Comparison of ENCODE assay signal across 32 mouse cellular contexts in genomic region chr13:54152911-54153310, GRCm38 (mm10). TPM values are rescaled to one million over a fixed set of nuclear protein-coding genes. Genes with fewer than 3 reads are reported as not detected.
DNase-seq lines count a peak whose midpoint lies in the region; ATAC-seq and TF ChIP-seq lines count a peak whose summit lies in the region.
"Had no signal": no experiment of that assay in that cellular context is flagged by ENCODE, and none has a peak within 500 bp of the region (broad histone marks: within the 10 kb centered on the region; RNA-seq: fewer than 3 reads in every experiment).

No protein-coding gene starts in this region.

- TF ChIP-seq EP300 in ES-Bruce4 (IDR thresholded peaks at IDR 0.05; ENCODE audit: insufficient read depth, low read depth, low read length): no peak
- no peak for TF ChIP-seq EP300 in stomach, postnatal 0 days (optimal IDR thresholded peaks at IDR 0.05)

- H3K9ac ChIP-seq in hindbrain, embryonic 14.5 days: no peak overlapping the region
- H3K9ac ChIP-seq in hindbrain, embryonic 11.5 days (ENCODE audit: low read depth, low read length): no peak overlapping the region
- no peak overlapping the region for H3K9ac ChIP-seq in ES-Bruce4 (ENCODE audit: low read depth, poor library complexity, severe bottlenecking)
- H3K9ac ChIP-seq in intestine, embryonic 15.5 days: no peak overlapping the region
- H3K9ac ChIP-seq in stomach, postnatal 0 days (ENCODE audit: low read length): no peak overlapping the region
- H3K9ac ChIP-seq: embryonic facial prominence, embryonic 13.5 days; forebrain, embryonic 12.5 days; heart, embryonic 15.5 days; hindbrain, embryonic 15.5 days; liver, embryonic 12.5 days; liver, postnatal 0 days; midbrain, embryonic 12.5 days had no signal

- H3K4me1 ChIP-seq in hindbrain, embryonic 14.5 days (replicated peaks; ENCODE audit: control insufficient read depth, insufficient read depth, low read length): no peaks in the 10 kb centered on the region
- H3K4me1 ChIP-seq in hindbrain, embryonic 11.5 days (replicated peaks; ENCODE audit: control insufficient read depth, insufficient read depth, low read length): no peaks in the 10 kb centered on the region
- H3K4me1 ChIP-seq in ES-Bruce4 (ENCODE audit: control insufficient read depth, insufficient read depth, low read length): peaks cover 2% of the 10 kb centered on the region
- H3K4me1 ChIP-seq in intestine, embryonic 15.5 days (replicated peaks): no peaks in the 10 kb centered on the region
- H3K4me1 ChIP-seq in stomach, postnatal 0 days (replicated peaks; ENCODE audit: control insufficient read depth, insufficient read depth): no peaks in the 10 kb centered on the region
- H3K4me1 ChIP-seq: hindbrain, embryonic 15.5 days; midbrain, embryonic 12.5 days had no signal

- no peak for TF ChIP-seq POLR2A in ES-Bruce4 (IDR thresholded peaks at IDR 0.05; ENCODE audit: insufficient read depth, low read length)

- 55% methylated on average over 7 of the region's 7 CpGs for WGBS in hindbrain, embryonic 14.5 days
- 60% methylated on average over 7 of the region's 7 CpGs for WGBS in hindbrain, embryonic 11.5 days
- WGBS in intestine, embryonic 15.5 days: 55% methylated on average over 7 of the region's 7 CpGs
- 52% methylated on average over 7 of the region's 7 CpGs for WGBS in stomach, postnatal 0 days

- H3K9me3 ChIP-seq in hindbrain, embryonic 14.5 days (ENCODE audit: control insufficient read depth, low read length): no peaks in the 10 kb centered on the region
- no peaks in the 10 kb centered on the region for H3K9me3 ChIP-seq in hindbrain, embryonic 11.5 days (ENCODE audit: control insufficient read depth, low read length)
- no peaks in the 10 kb centered on the region for H3K9me3 ChIP-seq in ES-Bruce4 (replicated peaks; ENCODE audit: control insufficient read depth, insufficient read depth, low read length, poor library complexity, severe bottlenecking)
- no peaks in the 10 kb centered on the region for H3K9me3 ChIP-seq in intestine, embryonic 15.5 days
- no peaks in the 10 kb centered on the region for H3K9me3 ChIP-seq in stomach, postnatal 0 days (ENCODE audit: control insufficient read depth, low read length)
- H3K9me3 ChIP-seq: embryonic facial prominence, embryonic 13.5 days; forebrain, embryonic 12.5 days; heart, embryonic 10.5 days; heart, embryonic 15.5 days; hindbrain, embryonic 15.5 days; liver, embryonic 12.5 days; midbrain, embryonic 12.5 days had no signal

- H3K27ac ChIP-seq in hindbrain, embryonic 14.5 days: no peak overlapping the region
- no peak overlapping the region for H3K27ac ChIP-seq in hindbrain, embryonic 11.5 days (ENCODE audit: low read depth, low read length)
- H3K27ac ChIP-seq in ES-Bruce4 (ENCODE audit: insufficient read depth, low read length): no peak overlapping the region
- H3K27ac ChIP-seq in intestine, embryonic 15.5 days: no peak overlapping the region
- H3K27ac ChIP-seq in stomach, postnatal 0 days (replicated peaks): no peak overlapping the region
- H3K27ac ChIP-seq: embryonic facial prominence, embryonic 13.5 days; forebrain, embryonic 12.5 days; heart, embryonic 10.5 days; heart, embryonic 15.5 days; hindbrain, embryonic 15.5 days; layer of hippocampus, adult 2 months; liver, embryonic 12.5 days; midbrain, embryonic 12.5 days had no signal

- no peak for TF ChIP-seq CTCF in ES-Bruce4 (IDR thresholded peaks at IDR 0.05; ENCODE audit: low read depth, low read length)
- no peak for TF ChIP-seq CTCF in stomach, postnatal 0 days (IDR thresholded peaks at IDR 0.05; ENCODE audit: low read depth)

- no peak overlapping the region for H3K4me3 ChIP-seq in hindbrain, embryonic 14.5 days (replicated peaks; ENCODE audit: low read length)
- H3K4me3 ChIP-seq in hindbrain, embryonic 11.5 days (ENCODE audit: low read depth, low read length): no peak overlapping the region
- peak overlapping the region; percentile 55 for H3K4me3 ChIP-seq in ES-Bruce4 (ENCODE audit: low read depth, low read length)
- no peak overlapping the region for H3K4me3 ChIP-seq in intestine, embryonic 15.5 days (replicated peaks)
- no peak overlapping the region for H3K4me3 ChIP-seq in stomach, postnatal 0 days (ENCODE audit: low read depth, low read length)
- H3K4me3 ChIP-seq: embryonic facial prominence, embryonic 13.5 days; erythroblast, embryonic 14.5 days; forebrain, embryonic 12.5 days; heart, embryonic 10.5 days; heart, embryonic 15.5 days; hindbrain, embryonic 15.5 days; layer of hippocampus, adult 2 months; liver, embryonic 12.5 days; midbrain, embryonic 12.5 days had no signal

- no peaks in the 10 kb centered on the region for H3K36me3 ChIP-seq in hindbrain, embryonic 14.5 days (replicated peaks; ENCODE audit: control insufficient read depth, insufficient read depth)
- H3K36me3 ChIP-seq in hindbrain, embryonic 11.5 days (ENCODE audit: control insufficient read depth, insufficient read depth, low read length): no peaks in the 10 kb centered on the region
- no peaks in the 10 kb centered on the region for H3K36me3 ChIP-seq in ES-Bruce4 (ENCODE audit: control insufficient read depth, insufficient read depth, low read length, poor library complexity, severe bottlenecking)
- H3K36me3 ChIP-seq in intestine, embryonic 15.5 days: no peaks in the 10 kb centered on the region
- no peaks in the 10 kb centered on the region for H3K36me3 ChIP-seq in stomach, postnatal 0 days (ENCODE audit: control insufficient read depth, insufficient read depth, low read length)
- H3K36me3 ChIP-seq: embryonic facial prominence, embryonic 13.5 days; forebrain, embryonic 12.5 days; heart, embryonic 10.5 days; heart, embryonic 15.5 days; hindbrain, embryonic 15.5 days; liver, embryonic 12.5 days; midbrain, embryonic 12.5 days had no signal

- ATAC-seq in hindbrain, embryonic 14.5 days (ENCODE audit: low FRiP score): no peak
- no peak for ATAC-seq in hindbrain, embryonic 11.5 days (ENCODE audit: low FRiP score)
- ATAC-seq in intestine, embryonic 15.5 days: no peak
- ATAC-seq in stomach, postnatal 0 days (ENCODE audit: low FRiP score, low TSS enrichment): no peak
- ATAC-seq: activated CD4-positive, CD25-positive, alpha-beta regulatory T cell, adult 4 months; CD4-positive, CD25-positive, alpha-beta regulatory T cell, adult 4 months; liver, embryonic 12.5 days; liver, postnatal 0 days had no signal

- H3K4me2 ChIP-seq in hindbrain, embryonic 14.5 days (replicated peaks): 0 out of 2 replicates have a peak overlapping the region, but pooled peaks have one; percentile 2
- no peak overlapping the region for H3K4me2 ChIP-seq in hindbrain, embryonic 11.5 days (replicated peaks; ENCODE audit: low read depth, low read length)
- no peak overlapping the region for H3K4me2 ChIP-seq in intestine, embryonic 15.5 days (replicated peaks)
- no peak overlapping the region for H3K4me2 ChIP-seq in stomach, postnatal 0 days (replicated peaks; ENCODE audit: low read depth)
- H3K4me2 ChIP-seq: embryonic facial prominence, embryonic 13.5 days; forebrain, embryonic 12.5 days; heart, embryonic 15.5 days; hindbrain, embryonic 15.5 days; liver, embryonic 12.5 days; midbrain, embryonic 12.5 days had no signal

- DNase-seq in hindbrain, embryonic 14.5 days (ENCODE audit: low spot score): no peak
- DNase-seq in hindbrain, embryonic 11.5 days (ENCODE audit: low spot score): no peak
- DNase-seq in Muller cell, postnatal 12 days (ENCODE audit: inconsistent ontology term): peak; percentile 58
- peak; percentile 61 for DNase-seq in retina, embryonic 14.5 days (ENCODE audit: low spot score)
- no peak for DNase-seq in stomach, postnatal 0 days (ENCODE audit: low spot score)
- DNase-seq: adrenal gland, adult 2 months; cerebellum, adult 11 months; cerebellum, adult 9-11 months; embryo, embryonic 11 days; gastrocnemius, postnatal 25 days; heart, adult 11 months; kidney, adult 2 months; kidney, postnatal 36 days; layer of hippocampus, postnatal 36 days; left cerebral cortex, postnatal 4 days; liver, postnatal 0 days; lung, postnatal 36 days had no signal

- H3K27me3 ChIP-seq in hindbrain, embryonic 14.5 days (ENCODE audit: control insufficient read depth, insufficient read depth, low read length): no peaks in the 10 kb centered on the region
- no peaks in the 10 kb centered on the region for H3K27me3 ChIP-seq in hindbrain, embryonic 11.5 days (ENCODE audit: control insufficient read depth, insufficient read depth, low read length)
- no peaks in the 10 kb centered on the region; the same call in 1 of the 2 replicates for H3K27me3 ChIP-seq in ES-Bruce4 (ENCODE audit: control insufficient read depth, insufficient read depth, low read length, poor library complexity, severe bottlenecking)
- no peaks in the 10 kb centered on the region for H3K27me3 ChIP-seq in intestine, embryonic 15.5 days (replicated peaks)
- H3K27me3 ChIP-seq in stomach, postnatal 0 days (ENCODE audit: control insufficient read depth, insufficient read depth, low read length): no peaks in the 10 kb centered on the region
- H3K27me3 ChIP-seq: forebrain, embryonic 12.5 days; heart, embryonic 15.5 days; hindbrain, embryonic 15.5 days; liver, embryonic 12.5 days had no signal

RNA-seq across cellular contexts. Expression of gene Hrh2, which starts 39.0 kb away (rescaled TPM):
- 0.76 and 0.90 TPM in 2 replicates for polyA plus RNA-seq in hindbrain, embryonic 14.5 days (2014; fragmentation: Nextera tagmentation; extraction: Ambion mirVana)
- polyA plus RNA-seq in hindbrain, embryonic 11.5 days (2014; fragmentation: Nextera tagmentation; extraction: Ambion mirVana): 0.24 TPM in 1 of 2 replicates, not detected in the other
- polyA plus RNA-seq in ES-Bruce4 (2011; ENCODE audit: insufficient read depth, insufficient read length, low read depth, missing spikeins): not detected in 2 replicates
- 0.09 and 0.11 TPM in 2 replicates for polyA plus RNA-seq in intestine, embryonic 15.5 days (2015; fragmentation: Nextera tagmentation; extraction: Ambion mirVana)
- 2.6 and 3.6 TPM in 2 replicates for polyA plus RNA-seq in stomach, postnatal 0 days (2015; fragmentation: Nextera tagmentation; extraction: Ambion mirVana)
- polyA plus RNA-seq: embryonic facial prominence, embryonic 13.5 days; erythroblast, embryonic 14.5 days; forebrain, embryonic 12.5 days; kidney, embryonic 16.5 days; neural tube, embryonic 11.5 days had no signal

Comparison
In these comparisons a context has a peak if more than half of its experiments do, and no peak if none do; other contexts are left out.
1. DNase-seq: peak in Muller cell, postnatal 12 days (single experiment) and retina, embryonic 14.5 days (single experiment); none in hindbrain, embryonic 14.5 days (single experiment), hindbrain, embryonic 11.5 days (single experiment) and stomach, postnatal 0 days (single experiment).